Mouse (Mus musculus) B cell, adult 2 months (primary cell): ENCODE data around the gene Clba1.

Source experiments
- DNase-seq, 2 experiments: peaks; one replicate each; pipeline ENCODE4 v3.0.0; 2022

Gene Clba1

GRCm38 (mm10) chr12:112808587-112809364 is at the start of gene Clba1:
Gene Clba1 (plus strand): TSS chr12:112808937.
- DNase-seq, result peak; percentile 91

DNA sequence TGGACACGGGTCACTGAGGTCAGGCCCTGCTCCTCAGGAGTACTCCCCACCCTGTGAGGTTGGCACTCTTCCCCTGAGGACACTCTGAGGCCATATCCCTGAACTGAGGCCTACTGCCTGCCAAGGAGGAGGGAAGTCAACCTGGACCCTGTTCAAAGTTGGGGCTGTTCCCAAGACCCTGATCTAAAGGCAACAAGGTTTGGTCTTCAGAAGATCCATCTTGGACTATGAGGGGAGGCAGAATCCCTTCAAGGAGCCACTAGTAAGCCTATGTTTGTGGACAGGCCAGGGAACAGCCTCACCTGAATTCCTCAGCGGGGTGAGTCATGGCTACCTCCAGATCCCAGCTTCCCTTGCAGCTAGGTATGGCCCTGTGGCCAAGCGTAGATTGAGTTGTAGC is 49.3 kb upstream of the Clba1 start:
- no peak for DNase-seq

DNA sequence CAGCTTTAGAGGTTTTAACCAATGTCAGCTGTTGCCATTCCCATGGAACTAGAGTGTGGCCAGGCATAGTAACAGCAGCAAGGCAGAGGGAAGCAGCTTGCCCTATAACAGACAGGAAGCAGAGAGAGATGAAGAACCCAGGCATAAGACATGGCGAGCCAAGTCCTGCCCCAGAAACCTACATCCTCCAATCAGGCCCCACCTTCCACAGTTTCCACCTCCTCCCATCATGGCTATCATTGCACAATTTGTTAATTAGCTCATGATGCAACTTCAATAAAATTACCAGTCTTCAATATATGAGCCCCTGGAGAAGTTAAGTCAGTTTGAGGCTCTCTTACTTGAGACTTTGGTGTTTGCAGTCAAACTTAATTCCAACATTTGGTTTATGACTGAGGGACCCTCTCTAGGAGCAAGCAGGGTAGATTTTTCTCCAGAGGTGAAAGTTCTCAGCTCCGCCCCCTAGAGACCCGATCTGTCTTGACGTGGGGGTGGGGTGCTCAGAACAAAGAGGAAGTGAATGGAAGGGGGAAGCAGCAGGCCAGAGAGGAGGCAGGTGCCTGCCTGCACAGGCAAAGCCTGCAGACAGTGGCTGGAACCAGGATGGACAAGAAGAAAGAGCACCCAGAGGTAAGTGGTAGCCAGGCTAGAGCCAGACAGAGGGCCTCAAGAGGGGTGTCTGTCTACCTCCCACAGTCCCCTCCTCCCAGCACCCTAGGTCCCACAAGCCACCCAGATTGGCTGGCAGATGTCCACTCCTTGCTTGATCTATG is 48.4 kb upstream of the Clba1 start, which contains the start of gene Pld4:
TSS of gene Pld4 (plus strand) at position 502 of the 773 bp plus-strand sequence.
- DNase-seq, result peak; percentile 79 to 81

- DNase-seq, result peak; percentile 14 to 30
These were observed 47.3 kb upstream of the Clba1 start for GRCm38 (mm10) chr12:112761411-112761810.

GRCm38 (mm10) chr12:112762018-112762417 is 46.7 kb upstream of the Clba1 start:
- DNase-seq, result peak; percentile 77 to 79

GRCm38 (mm10) chr12:112763176-112763575 is 45.6 kb upstream of the Clba1 start:
- no peak for DNase-seq

- DNase-seq, result no peak
These were observed 44.6 kb upstream of the Clba1 start for GRCm38 (mm10) chr12:112764141-112764540.

GRCm38 (mm10) chr12:112764991-112765390 is 43.7 kb upstream of the Clba1 start:
- DNase-seq, result no peak

DNA sequence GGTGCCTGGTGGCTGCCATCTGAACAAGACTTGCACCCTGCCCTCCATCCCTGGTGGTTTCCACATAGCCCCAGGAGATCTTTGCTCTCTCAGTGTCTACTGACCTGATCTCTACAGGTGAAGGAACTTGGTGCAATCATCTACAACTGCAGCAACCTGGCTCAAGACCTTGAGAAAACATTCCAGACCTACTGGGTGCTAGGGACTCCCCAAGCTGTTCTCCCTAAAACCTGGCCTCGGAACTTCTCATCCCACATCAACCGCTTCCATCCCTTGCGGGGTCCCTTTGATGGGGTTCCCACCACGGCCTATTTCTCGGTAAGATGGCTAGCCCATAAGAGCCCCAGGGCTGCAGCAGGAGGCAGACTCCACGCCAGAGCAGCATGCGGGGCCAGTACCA is 42.2 kb upstream of the Clba1 start:
- DNase-seq, result no peak

- no peak for DNase-seq
These were observed 41.5 kb upstream of the Clba1 start for GRCm38 (mm10) chr12:112767036-112767890.

GRCm38 (mm10) chr12:112768166-112768565 is 40.6 kb upstream of the Clba1 start:
- no peak for DNase-seq

GRCm38 (mm10) chr12:112769031-112769430 is 39.7 kb upstream of the Clba1 start:
- no peak for DNase-seq

DNA sequence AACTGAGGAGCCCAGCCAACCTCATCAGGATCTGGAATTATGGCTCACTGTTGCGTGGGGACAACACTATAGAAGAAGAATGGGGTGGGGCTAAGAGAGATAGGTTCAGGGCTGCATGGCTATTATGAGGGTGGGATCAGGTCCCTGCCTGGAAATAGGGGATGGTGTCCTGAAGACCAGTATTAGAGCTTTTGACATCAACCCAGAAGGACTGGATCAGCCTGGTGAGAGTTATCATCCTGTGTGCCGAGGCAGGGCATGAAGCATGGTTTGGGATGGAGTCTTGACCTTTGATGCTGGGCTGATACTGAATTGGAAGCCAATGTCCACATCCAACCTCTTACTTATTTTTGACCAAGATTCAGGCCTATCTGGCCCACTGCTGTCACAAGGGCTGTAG is 39.0 kb upstream of the Clba1 start:
- DNase-seq, result no peak

DNA sequence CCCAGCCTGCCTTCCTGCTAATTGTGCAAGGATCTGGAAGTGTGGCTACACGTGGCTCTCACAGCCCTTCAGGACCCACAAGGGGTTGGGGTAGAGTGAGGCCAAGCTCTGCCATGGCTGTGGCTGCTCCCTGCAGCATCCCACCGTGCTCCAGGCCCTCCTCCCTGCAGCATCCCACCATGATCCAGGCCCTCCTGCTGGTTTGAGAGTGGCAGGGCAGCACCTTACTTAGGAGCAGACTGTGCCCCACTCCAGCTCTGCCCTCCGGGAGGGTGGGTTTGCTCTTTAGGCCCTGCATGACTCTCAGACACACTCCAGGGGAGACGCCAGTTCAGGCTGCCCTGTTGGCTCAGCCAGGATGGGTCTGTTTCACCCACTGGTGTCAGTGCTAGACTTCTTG is 38.3 kb upstream of the Clba1 start:
- no peak for DNase-seq

- no peak for DNase-seq
These were observed 36.4 kb upstream of the Clba1 start for GRCm38 (mm10) chr12:112772306-112772705.

DNA sequence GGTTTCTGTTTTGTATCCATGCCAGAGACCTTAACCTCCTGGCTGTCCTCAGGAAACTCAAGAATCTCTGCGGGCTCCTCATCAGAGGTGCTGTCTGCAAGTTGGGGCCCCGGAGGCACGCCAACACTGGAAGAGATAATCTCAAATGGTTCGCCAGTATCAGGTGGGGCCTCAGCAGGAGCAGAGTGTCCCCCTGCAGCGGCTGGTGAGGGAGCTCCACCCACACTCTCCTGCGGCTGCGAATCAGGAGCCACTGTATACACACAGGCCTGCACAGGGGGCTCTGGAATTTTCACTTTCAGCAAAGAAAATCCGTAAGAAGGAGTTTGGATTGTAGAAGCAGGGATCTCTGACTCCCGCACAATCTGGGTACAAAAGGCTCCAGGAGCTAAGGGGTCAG is 35.4 kb upstream of the Clba1 start:
- DNase-seq, result no peak

DNA sequence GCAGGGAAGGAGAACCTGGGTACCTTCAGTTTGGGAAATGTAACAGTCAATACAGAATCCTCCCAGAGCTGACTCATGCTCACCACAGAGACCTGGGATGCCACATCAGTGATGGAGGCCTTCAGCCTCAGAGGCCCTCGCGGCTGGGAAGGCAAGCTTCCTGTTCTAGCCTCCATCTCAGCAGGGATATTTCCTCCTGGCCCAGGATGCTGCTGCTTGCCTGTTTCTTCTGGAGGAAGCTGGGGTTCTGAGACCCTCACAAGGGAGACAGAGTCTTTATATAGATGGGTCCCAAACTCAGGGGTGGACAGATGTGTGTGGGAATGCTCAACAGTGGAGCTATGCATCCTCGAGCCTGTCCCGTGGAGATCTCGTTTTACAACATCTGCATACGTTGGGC is 34.7 kb upstream of the Clba1 start:
- no peak for DNase-seq

DNA sequence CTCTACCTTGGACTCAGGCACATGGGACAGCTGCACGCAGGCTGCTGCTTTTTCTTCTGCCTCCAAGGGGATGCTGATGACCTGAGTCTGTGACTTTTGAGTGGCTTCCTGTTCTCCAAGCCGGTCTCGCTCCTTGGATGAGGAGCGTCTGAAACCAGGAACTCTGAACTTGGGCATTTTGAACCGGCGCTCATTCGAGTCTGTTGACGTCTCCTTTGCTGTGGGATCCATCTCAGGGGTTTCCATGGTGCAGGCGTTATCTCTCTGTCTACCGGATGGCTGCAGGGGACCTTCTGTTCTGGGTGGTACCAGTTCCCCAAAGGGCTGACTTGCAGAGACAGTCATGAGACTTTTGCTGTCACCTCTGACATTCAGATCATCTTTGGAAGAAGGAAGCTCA is 34.3 kb upstream of the Clba1 start:
- DNase-seq, result no peak

- no peak for DNase-seq
These were observed 17.7 kb upstream of the Clba1 start for GRCm38 (mm10) chr12:112791026-112791425.

DNA sequence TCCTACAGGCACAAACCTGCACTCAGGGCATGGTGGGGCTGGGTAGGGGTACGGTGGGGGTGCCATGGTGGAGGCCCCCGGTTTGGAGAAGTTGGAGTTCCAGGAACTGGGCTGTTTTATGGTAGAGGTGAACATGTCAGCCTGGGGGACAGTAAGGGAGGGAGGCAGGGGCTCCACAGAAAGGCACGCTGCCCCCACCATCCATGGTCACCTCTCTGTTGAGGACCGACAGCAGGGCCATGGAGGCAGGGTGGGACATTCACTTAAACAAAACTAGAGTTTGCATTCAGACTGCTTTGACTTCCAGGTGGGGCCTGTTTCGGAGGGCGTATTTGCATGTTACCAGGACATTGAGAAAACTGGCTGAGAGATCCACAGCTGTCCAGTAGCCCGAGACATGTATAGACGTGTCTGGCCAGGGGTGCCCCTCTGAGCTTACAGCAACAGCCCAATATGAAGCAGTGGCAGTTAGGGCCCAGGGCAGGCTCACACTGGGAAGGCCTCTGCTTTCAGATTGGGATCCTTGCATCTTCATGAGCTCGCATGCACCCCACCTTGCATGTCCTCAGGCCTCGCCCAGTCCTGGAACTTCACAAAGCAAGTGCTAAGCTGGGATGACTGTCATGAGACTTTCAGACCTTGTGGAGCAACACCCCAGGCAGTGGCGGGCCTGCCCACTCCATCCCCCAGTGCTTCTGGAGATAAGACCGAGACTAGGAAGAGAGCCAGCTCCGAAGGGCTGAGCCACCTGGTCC is 15.0 kb upstream of the Clba1 start:
- no peak for DNase-seq

DNA sequence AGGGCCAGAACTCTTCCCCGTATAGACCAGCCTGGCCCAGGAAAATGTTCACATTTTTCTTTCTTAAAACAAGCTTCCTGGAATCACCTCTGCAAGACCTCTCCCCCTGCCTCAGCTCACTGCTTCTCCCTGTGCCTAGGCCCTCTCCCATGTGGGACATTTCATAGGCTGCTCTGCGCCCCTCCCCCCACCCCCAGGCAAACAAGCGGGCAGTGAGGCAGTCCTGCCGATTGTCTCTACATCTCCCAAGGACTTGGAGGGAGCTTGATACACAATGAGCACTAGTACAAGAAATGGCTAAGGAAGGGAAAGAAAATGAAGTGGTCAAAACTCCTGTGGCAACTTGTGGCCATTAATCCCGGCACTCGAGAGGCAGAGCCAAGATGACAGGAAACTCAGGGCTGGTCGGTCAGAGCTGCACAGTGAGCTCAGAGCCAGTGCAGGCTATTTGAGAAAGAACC is 14.4 kb upstream of the Clba1 start:
- DNase-seq, result no peak

DNA sequence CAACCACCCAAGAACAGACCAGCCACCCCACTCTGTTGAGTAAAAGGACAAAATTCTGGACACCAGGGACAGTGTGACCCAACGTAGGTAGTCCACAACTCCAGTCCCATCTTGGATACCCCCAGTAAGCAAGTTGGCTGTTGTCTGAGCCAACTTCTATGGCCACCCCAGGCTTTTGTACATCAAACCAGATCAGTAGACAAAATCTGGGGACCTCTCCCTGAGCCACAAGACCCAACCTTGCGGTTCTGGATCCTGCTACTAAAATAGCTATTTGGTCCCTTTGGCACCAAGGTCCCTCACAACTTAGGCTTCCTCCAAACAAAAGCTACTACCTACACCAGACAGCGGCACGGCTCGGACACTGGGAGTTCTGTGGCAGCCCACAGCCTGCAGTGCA is 13.7 kb upstream of the Clba1 start:
- DNase-seq, result no peak
